Mouse (Mus musculus) forebrain, embryonic 13.5 days (tissue): Measurements from ENCODE around the gene Olfr371. TPM values are rescaled to one million over a fixed set of nuclear protein-coding genes. Genes with fewer than 3 reads are reported as not detected.

Experiments
- ATAC-seq: fragments of 200-750 bp; cut with Nextera tagmentation; 2 replicates; pipeline ENCODE4 v1.8.0; 2017
- H3K27ac ChIP-seq: fragments of 300-500 bp; sonication (generic); 2 replicates; pipeline ENCODE4 v1.5.1; 2015; ENCODE audit warnings: inconsistent platforms, mild to moderate bottlenecking, moderate library complexity
- H3K27me3 ChIP-seq: fragments of 300-500 bp; sonication (generic); 2 replicates; pipeline ENCODE4 v1.6.1; 2015; ENCODE audit warnings: mild to moderate bottlenecking, inconsistent platforms
- H3K36me3 ChIP-seq: fragments of 300-500 bp; sonication (generic); 2 replicates; pipeline ENCODE4 v1.6.1; 2015; ENCODE audit warnings: mild to moderate bottlenecking, inconsistent platforms; ENCODE audit not compliant: poor library complexity, severe bottlenecking
- H3K4me1 ChIP-seq: fragments of 300-500 bp; sonication (generic); 2 replicates; pipeline ENCODE4 v1.6.1; 2015; ENCODE audit warnings: inconsistent platforms
- H3K4me2 ChIP-seq: fragments of 300-500 bp; sonication (generic); 2 replicates; pipeline ENCODE4 v1.6.1; 2015; ENCODE audit warnings: inconsistent platforms, mild to moderate bottlenecking, moderate library complexity
- H3K4me3 ChIP-seq: fragments of 300-500 bp; sonication (generic); 2 replicates; pipeline ENCODE4 v1.5.1; 2015; ENCODE audit warnings: mild to moderate bottlenecking, inconsistent platforms
- H3K9ac ChIP-seq: fragments of 300-500 bp; sonication (generic); 2 replicates; pipeline ENCODE4 v1.6.1; 2015; ENCODE audit warnings: mild to moderate bottlenecking, inconsistent platforms
- H3K9me3 ChIP-seq: fragments of 300-500 bp; sonication (generic); replicated peaks from 2 replicates; pipeline ENCODE4 v1.6.1; 2016; ENCODE audit warnings: inconsistent platforms
- WGBS: fragments of 180-500 bp; shearing (Covaris S2); methylation state at CpG from one replicate; pipeline ENCODE4 v1.1.7; 2015; 5-methylcytosine and 5-hydroxymethylcytosine counted together
- polyA plus RNA-seq: library from polyadenylated mRNA; unstranded; fragments of >200 nt; fragmentation: Nextera tagmentation; extraction: Ambion mirVana; gene quantifications from 2 replicates; pipeline ENCODE4 v1.2.1, GENCODE M21; 2015

The Olfr371 gene
- polyA plus RNA-seq, result not detected in 2 replicates

- ATAC-seq, result no peak
- 34% methylated on average over 1 of the region's 1 CpGs for WGBS
- Histone ChIP-seq H3K4me1 (no peaks in the 10 kb centered on the region), H3K36me3 (no peaks in the 10 kb centered on the region), H3K27ac (no peak within 1 kb of the TSS), H3K4me2 (no peak within 1 kb of the TSS), H3K4me3 (no peak within 1 kb of the TSS), H3K9ac (no peak within 1 kb of the TSS), H3K27me3 (no peaks in the 10 kb centered on the region), H3K9me3 (no peaks in the 10 kb centered on the region)
These were observed at the start of gene Olfr371 for GRCm38 (mm10) chr8:85225688-85226087. Olfr371 (plus strand) TSS chr8:85225988.

GRCm38 (mm10) chr8:85192346-85192745 lies 33.4 kb upstream of the Olfr371 start:
- 87% methylated on average over 1 of the region's 1 CpGs for WGBS
- Histone ChIP-seq H3K36me3 (no peaks in the 10 kb centered on the region), H3K4me2 (no peak overlapping the region), H3K9me3 (peaks cover 7% of the 10 kb centered on the region; the same call in 1 of the 2 replicates), H3K4me3 (no peak overlapping the region), H3K27ac (no peak overlapping the region), H3K4me1 (no peaks in the 10 kb centered on the region), H3K27me3 (no peaks in the 10 kb centered on the region), H3K9ac (no peak overlapping the region)
- no peak for ATAC-seq

- Histone ChIP-seq H3K9ac (no peak overlapping the region), H3K4me3 (no peak overlapping the region), H3K36me3 (no peaks in the 10 kb centered on the region), H3K4me1 (no peaks in the 10 kb centered on the region), H3K4me2 (no peak overlapping the region), H3K27ac (no peak overlapping the region), H3K9me3 (no peaks in the 10 kb centered on the region), H3K27me3 (no peaks in the 10 kb centered on the region)
- no peak for ATAC-seq
- WGBS, result 84% methylated on average over 4 of the region's 4 CpGs
These were observed 5.6 kb upstream of the Olfr371 start for GRCm38 (mm10) chr8:85220220-85220619.

GRCm38 (mm10) chr8:85220992-85221391 lies 4.8 kb upstream of the Olfr371 start:
- Histone ChIP-seq H3K36me3 (no peaks in the 10 kb centered on the region), H3K4me1 (no peaks in the 10 kb centered on the region), H3K27ac (no peak overlapping the region), H3K9ac (no peak overlapping the region), H3K4me3 (no peak overlapping the region), H3K4me2 (no peak overlapping the region), H3K9me3 (no peaks in the 10 kb centered on the region), H3K27me3 (no peaks in the 10 kb centered on the region)
- no peak for ATAC-seq
- WGBS, result 58% methylated on average over 6 of the region's 6 CpGs

GRCm38 (mm10) chr8:85227297-85227696 lies 1.5 kb downstream of the Olfr371 start:
- no peaks in the 10 kb centered on the region for H3K36me3 ChIP-seq
- no peak overlapping the region for H3K9ac ChIP-seq
- no peaks in the 10 kb centered on the region for H3K4me1 ChIP-seq
- H3K4me2 ChIP-seq, result no peak overlapping the region
- no peaks in the 10 kb centered on the region for H3K9me3 ChIP-seq
- no peak for ATAC-seq
- H3K4me3 ChIP-seq, result no peak overlapping the region
- no peaks in the 10 kb centered on the region for H3K27me3 ChIP-seq
- H3K27ac ChIP-seq, result no peak overlapping the region
- WGBS, result 78% methylated on average over 1 of the region's 1 CpGs

Other genes with a start within 250 kb of the Olfr371 start
- gene Junb, start 247.3 kb upstream of the Olfr371 start, polyA plus RNA-seq, result 3.4 and 4.2 TPM in 2 replicates
- 16.8 and 21.5 TPM in 2 replicates for gene Hook2, start 235.4 kb upstream of the Olfr371 start, polyA plus RNA-seq
- not detected in 2 replicates for gene Best2, start 211.5 kb upstream of the Olfr371 start, polyA plus RNA-seq
- 166 and 168 TPM in 2 replicates for gene Asna1, start 200.7 kb upstream of the Olfr371 start, polyA plus RNA-seq
- 125 and 154 TPM in 2 replicates for gene Trir, start 199.2 kb upstream of the Olfr371 start, polyA plus RNA-seq
- gene Tnpo2, start 189.1 kb upstream of the Olfr371 start, polyA plus RNA-seq, result 46.4 and 49.4 TPM in 2 replicates
- 39.4 and 49.1 TPM in 2 replicates for gene Fbxw9, start 165.9 kb upstream of the Olfr371 start, polyA plus RNA-seq
- gene Gm5741, start 158.0 kb upstream of the Olfr371 start, polyA plus RNA-seq, result 0.88 and 0.93 TPM in 2 replicates
- gene Dhps, start 154.2 kb upstream of the Olfr371 start, polyA plus RNA-seq, result 79.5 TPM in 2 replicates
- 136 and 137 TPM in 2 replicates for gene Wdr83os, start 145.2 kb upstream of the Olfr371 start, polyA plus RNA-seq
- 52.9 and 57.8 TPM in 2 replicates for gene Wdr83, start 144.7 kb upstream of the Olfr371 start, polyA plus RNA-seq
- gene Man2b1, start 142.7 kb upstream of the Olfr371 start, polyA plus RNA-seq, result 14.6 and 14.7 TPM in 2 replicates
- gene Zfp791, start 102.9 kb upstream of the Olfr371 start, polyA plus RNA-seq, result 2.1 and 2.3 TPM in 2 replicates
- not detected in 2 replicates for gene Cks1brt, start 74.1 kb upstream of the Olfr371 start, polyA plus RNA-seq
- gene Orc6, start 73.6 kb downstream of the Olfr371 start, polyA plus RNA-seq, result 109 and 115 TPM in 2 replicates
- gene Vps35, start 73.8 kb downstream of the Olfr371 start, polyA plus RNA-seq, result 161 and 165 TPM in 2 replicates
- 0.45 and 0.60 TPM in 2 replicates for gene Mylk3, start 160.4 kb downstream of the Olfr371 start, polyA plus RNA-seq
- gene 4921524J17Rik, start 206.8 kb downstream of the Olfr371 start, polyA plus RNA-seq, result 53.4 and 60.3 TPM in 2 replicates